Mouse (Mus musculus) olfactory bulb, adult 2 months (tissue): ENCODE measurements around the gene Fip1l1.

Experiments used
- CTCF ChIP-seq: fragments of 200-500 bp; IDR thresholded peaks from 2 replicates; pipeline ENCODE4 v1.5.1; 2012; ENCODE audit warnings: low read depth, mild to moderate bottlenecking, low read length, moderate library complexity; ENCODE audit not compliant: insufficient read depth
- POLR2A ChIP-seq: fragments of 200-500 bp; IDR thresholded peaks from 2 replicates; pipeline ENCODE4 v1.6.1; 2012; ENCODE audit warnings: mild to moderate bottlenecking, low read depth, low read length, moderate library complexity; ENCODE audit not compliant: insufficient read depth

- TF ChIP-seq CTCF (no peak), POLR2A (no peak)
Measured at GRCm38 (mm10) chr5:74642291-74642690, 107.0 kb downstream of the Fip1l1 start.
